Mouse (Mus musculus): ENCODE results near the gene Ppp1r37. TPM values are rescaled to one million over a fixed set of nuclear protein-coding genes. Genes with fewer than 3 reads are reported as not detected.

Ppp1r37 gene
- total and polyA plus RNA-seq, 2 experiments from 2014 or later = 28.1 to 127 TPM

GRCm38 (mm10) chr7:19603849-19604605 lies 41.2 kb upstream of the Ppp1r37 start, which contains the start of gene Clasrp:
TSS of gene Clasrp (minus strand) at chr7:19604486.
- Histone ChIP-seq H3K36me3 (ENCODE audit: insufficient read depth, low read length) (peaks cover 21% of the 10 kb centered on the region; the same call in 1 of the 2 replicates), H3K9me3 (ENCODE audit: low read length) (no peaks in the 10 kb centered on the region), H3K27me3 (ENCODE audit: insufficient read depth, low read length) (no peaks in the 10 kb centered on the region), H3K4me1 (ENCODE audit: insufficient read depth, low read length) (peaks cover 14% of the 10 kb centered on the region), H3K4me2 (ENCODE audit: low read depth, low read length, poor library complexity, severe bottlenecking) (peak within 1 kb of the TSS; percentile 93), H3K9ac (replicated peaks; ENCODE audit: low read length, poor library complexity, severe bottlenecking) (peak within 1 kb of the TSS; percentile 100), H3K4me3 (ENCODE audit: low read depth, low read length) (peak within 1 kb of the TSS; percentile 98), H3K27ac (ENCODE audit: low read depth, low read length) (peak within 1 kb of the TSS; percentile 78)
- peak; percentile 95 for DNase-seq (ENCODE audit: low spot score)
- ATAC-seq (ENCODE audit: low FRiP score) = peak; percentile 87
- WGBS = 2% methylated on average over 54 of the region's 57 CpGs
- peak; percentile 49 for TF ChIP-seq CTCF (IDR thresholded peaks at IDR 0.05)

GRCm38 (mm10) chr7:19603055-19603454 lies 40.2 kb upstream of the Ppp1r37 start:
- Histone ChIP-seq H3K9me3 (ENCODE audit: low read length) (no peaks in the 10 kb centered on the region), H3K9ac (replicated peaks; ENCODE audit: low read length, poor library complexity, severe bottlenecking) (peak overlapping the region; percentile 100; the same call in 1 of the 2 replicates)

GRCm38 (mm10) chr7:19600562-19600961 lies 37.7 kb upstream of the Ppp1r37 start:
- peak overlapping the region; percentile 65 for H3K27ac ChIP-seq (ENCODE audit: low read depth, low read length)
- peaks cover 36% of the 10 kb centered on the region; the same call in 1 of the 2 replicates for H3K36me3 ChIP-seq (ENCODE audit: insufficient read depth, low read length)
- DNase-seq (ENCODE audit: low spot score) (peak; percentile 89), ATAC-seq (ENCODE audit: low FRiP score) (peak; percentile 63)
- H3K4me2 ChIP-seq (ENCODE audit: low read depth, low read length, poor library complexity, severe bottlenecking) = no peak overlapping the region
- H3K9me3 ChIP-seq (ENCODE audit: low read length) = no peaks in the 10 kb centered on the region
- H3K27me3 ChIP-seq (ENCODE audit: insufficient read depth, low read length) = no peaks in the 10 kb centered on the region
- TF ChIP-seq CTCF (IDR thresholded peaks at IDR 0.05) = no peak
- H3K4me3 ChIP-seq (ENCODE audit: low read depth, low read length) = no peak overlapping the region
- no peak overlapping the region for H3K9ac ChIP-seq (replicated peaks; ENCODE audit: low read length, poor library complexity, severe bottlenecking)
- WGBS = 41% methylated on average over 5 of the region's 5 CpGs
- H3K4me1 ChIP-seq (ENCODE audit: insufficient read depth, low read length) = peaks cover 14% of the 10 kb centered on the region

More at GRCm38 (mm10) chr7:19603055-19603454, 40.2 kb upstream of the Ppp1r37 start:
- 87% methylated on average over 12 of the region's 12 CpGs for WGBS
- DNase-seq (ENCODE audit: low spot score) (no peak), ATAC-seq (ENCODE audit: low FRiP score) (no peak)
- Histone ChIP-seq H3K4me2 (ENCODE audit: low read depth, low read length, poor library complexity, severe bottlenecking) (peak overlapping the region; percentile 93), H3K27ac (ENCODE audit: low read depth, low read length) (peak overlapping the region; percentile 12; the same call in 1 of the 2 replicates), H3K4me1 (ENCODE audit: insufficient read depth, low read length) (peaks cover 14% of the 10 kb centered on the region), H3K36me3 (ENCODE audit: insufficient read depth, low read length) (peaks cover 29% of the 10 kb centered on the region; the same call in 1 of the 2 replicates), H3K4me3 (ENCODE audit: low read depth, low read length) (peak overlapping the region; percentile 98; the same call in 1 of the 2 replicates), H3K27me3 (ENCODE audit: insufficient read depth, low read length) (no peaks in the 10 kb centered on the region)
- TF ChIP-seq CTCF (IDR thresholded peaks at IDR 0.05) = no peak

GRCm38 (mm10) chr7:19593061-19593730 lies 30.3 kb upstream of the Ppp1r37 start:
- Histone ChIP-seq H3K4me1 (ENCODE audit: insufficient read depth, low read length) (no peaks in the 10 kb centered on the region), H3K9me3 (ENCODE audit: low read length) (no peaks in the 10 kb centered on the region), H3K9ac (replicated peaks; ENCODE audit: low read length, poor library complexity, severe bottlenecking) (no peak overlapping the region), H3K4me3 (ENCODE audit: low read depth, low read length) (no peak overlapping the region), H3K36me3 (ENCODE audit: insufficient read depth, low read length) (peaks cover 75% of the 10 kb centered on the region), H3K27me3 (ENCODE audit: insufficient read depth, low read length) (no peaks in the 10 kb centered on the region), H3K27ac (ENCODE audit: low read depth, low read length) (no peak overlapping the region), H3K4me2 (ENCODE audit: low read depth, low read length, poor library complexity, severe bottlenecking) (no peak overlapping the region)
- ATAC-seq (ENCODE audit: low FRiP score) (no peak), DNase-seq (ENCODE audit: low spot score) (no peak)
- TF ChIP-seq CTCF (IDR thresholded peaks at IDR 0.05) = no peak
- 92% methylated on average over 10 of the region's 10 CpGs for WGBS

- Histone ChIP-seq H3K9me3 (ENCODE audit: low read length) (no peaks in the 10 kb centered on the region), H3K4me3 (ENCODE audit: low read depth, low read length) (no peak overlapping the region), H3K27me3 (ENCODE audit: insufficient read depth, low read length) (no peaks in the 10 kb centered on the region), H3K4me2 (ENCODE audit: low read depth, low read length, poor library complexity, severe bottlenecking) (no peak overlapping the region), H3K27ac (ENCODE audit: low read depth, low read length) (0 out of 2 replicates have a peak overlapping the region, but pooled peaks have one; percentile 38), H3K36me3 (ENCODE audit: insufficient read depth, low read length) (peaks cover 85% of the 10 kb centered on the region), H3K4me1 (ENCODE audit: insufficient read depth, low read length) (no peaks in the 10 kb centered on the region), H3K9ac (replicated peaks; ENCODE audit: low read length, poor library complexity, severe bottlenecking) (no peak overlapping the region)
- TF ChIP-seq CTCF (IDR thresholded peaks at IDR 0.05) = peak; percentile 93
- peak; percentile 93 for DNase-seq (ENCODE audit: low spot score)
- peak; percentile 65 for ATAC-seq (ENCODE audit: low FRiP score)
- 46% methylated on average over 3 of the region's 3 CpGs for WGBS
These were observed 27.0 kb upstream of the Ppp1r37 start for GRCm38 (mm10) chr7:19589917-19590316.
